Comparison of ENCODE assay signal across 9 mouse cellular contexts in genomic region chr2:32081296-32081929, GRCm38 (mm10). TPM values are rescaled to one million over a fixed set of nuclear protein-coding genes. Genes with fewer than 3 reads are reported as not detected.
DNase-seq lines count a peak whose midpoint lies in the region; ATAC-seq and TF ChIP-seq lines count a peak whose summit lies in the region.
"Had no signal": no experiment of that assay in that cellular context is flagged by ENCODE, and none has a peak within 500 bp of the region (broad histone marks: within the 10 kb centered on the region; RNA-seq: fewer than 3 reads in every experiment).

No protein-coding gene starts in this region.

- no peaks in the 10 kb centered on the region for H3K36me3 ChIP-seq in myocyte (ENCODE audit: control insufficient read depth, insufficient read depth)
- no peaks in the 10 kb centered on the region for H3K36me3 ChIP-seq in midbrain, embryonic 14.5 days (ENCODE audit: control insufficient read depth, insufficient read depth, low read length)
- H3K36me3 ChIP-seq: midbrain, embryonic 12.5 days had no signal

- no peaks in the 10 kb centered on the region for H3K79me2 ChIP-seq in myocyte (ENCODE audit: control insufficient read depth, insufficient read depth)

- no peak overlapping the region for H3ac ChIP-seq in myocyte (ENCODE audit: control insufficient read depth, insufficient read length)

- peaks cover 56% of the 10 kb centered on the region for H3K27me3 ChIP-seq in myocyte (ENCODE audit: control insufficient read depth, insufficient read depth, insufficient read length)
- H3K27me3 ChIP-seq in midbrain, embryonic 14.5 days (ENCODE audit: control insufficient read depth, insufficient read depth, low read length): peaks cover 30% of the 10 kb centered on the region

- peaks cover 5% of the 10 kb centered on the region for H3K4me1 ChIP-seq in cortical plate, adult 2 months (ENCODE audit: control insufficient read depth, insufficient read depth, low read length)
- peaks cover 13% of the 10 kb centered on the region for H3K4me1 ChIP-seq in midbrain, embryonic 14.5 days (ENCODE audit: control insufficient read depth, insufficient read depth, low read length)

- DNase-seq in layer of hippocampus, adult 2 months (ENCODE audit: low spot score in 2 of 2): no peak
- DNase-seq in layer of hippocampus, postnatal 25 days (ENCODE audit: extremely low spot score in 1 of 2, low spot score in 1 of 2): no peak
- DNase-seq in induced T-regulatory cell, adult 2 months (ENCODE audit: low read depth): peak; percentile 60
- no peak for DNase-seq in midbrain, embryonic 14.5 days
- no peak for DNase-seq in gastrocnemius, postnatal 4 days (ENCODE audit: low spot score in 2 of 2)
- DNase-seq in right cerebral cortex, postnatal 36 days (ENCODE audit: low spot score in 2 of 2): no peak

- H3K4me3 ChIP-seq in layer of hippocampus, adult 2 months: no peak overlapping the region
- peak overlapping the region; percentile 83; the same call in 1 of the 2 replicates for H3K4me3 ChIP-seq in cortical plate, adult 2 months (ENCODE audit: insufficient read depth, low read length)
- H3K4me3 ChIP-seq in myocyte: peak overlapping the region; percentile 16
- H3K4me3 ChIP-seq in midbrain, embryonic 14.5 days (replicated peaks; ENCODE audit: low read depth, low read length): no peak overlapping the region
- H3K4me3 ChIP-seq: midbrain, embryonic 12.5 days had no signal

- 83% methylated on average over 14 of the region's 14 CpGs for WGBS in midbrain, embryonic 14.5 days

- H3K9ac ChIP-seq in midbrain, embryonic 14.5 days (replicated peaks; ENCODE audit: low read length): no peak overlapping the region
- H3K9ac ChIP-seq: midbrain, embryonic 12.5 days had no signal

- ATAC-seq in midbrain, embryonic 14.5 days (ENCODE audit: low FRiP score, low TSS enrichment): no peak

- peak; percentile 38 for TF ChIP-seq CTCF in layer of hippocampus, adult 2 months (conservative IDR thresholded peaks at IDR 0.05)
- no peak for TF ChIP-seq CTCF in cortical plate, adult 2 months (IDR thresholded peaks at IDR 0.05; ENCODE audit: extremely low read depth, insufficient read depth, low read length)

- TF ChIP-seq POLR2A in cortical plate, adult 2 months (IDR thresholded peaks at IDR 0.05; ENCODE audit: extremely low read depth, insufficient read depth, low read length): no peak
- no peak for TF ChIP-seq POLR2A in myocyte (IDR thresholded peaks at IDR 0.05; ENCODE audit: insufficient read length, low read depth)

- peak overlapping the region; percentile 21 for H3K4me2 ChIP-seq in myocyte (ENCODE audit: low read depth)
- H3K4me2 ChIP-seq in midbrain, embryonic 14.5 days (ENCODE audit: low read length): no peak overlapping the region

- H3K9me3 ChIP-seq in midbrain, embryonic 14.5 days (ENCODE audit: control insufficient read depth, low read length): no peaks in the 10 kb centered on the region
- H3K9me3 ChIP-seq: midbrain, embryonic 12.5 days had no signal

- H3K27ac ChIP-seq in layer of hippocampus, adult 2 months: no peak overlapping the region
- no peak overlapping the region for H3K27ac ChIP-seq in cortical plate, adult 2 months (ENCODE audit: insufficient read depth, low read length)
- no peak overlapping the region for H3K27ac ChIP-seq in midbrain, embryonic 14.5 days (replicated peaks; ENCODE audit: low read depth, low read length)
- H3K27ac ChIP-seq: midbrain, embryonic 12.5 days had no signal

TF ChIP-seq in myocyte, 11 proteins besides CTCF, POLR2A, EP300 and RAD21:
- no peak for TF ChIP-seq SRF (IDR thresholded peaks at IDR 0.05; ENCODE audit: control insufficient read depth, insufficient read length, low read depth)
- no peak for TF ChIP-seq TCF3 (IDR thresholded peaks at IDR 0.05; ENCODE audit: insufficient read length, low read depth)
- TF ChIP-seq USF1 (IDR thresholded peaks at IDR 0.05; ENCODE audit: low read depth): no peak
- TF ChIP-seq MYOD1 (IDR thresholded peaks at IDR 0.05; ENCODE audit: control insufficient read depth in 1 of 3, insufficient read length in 2 of 3, low read depth in 2 of 3): peak in 1 of 3 experiments; percentile 60
- no peak for TF ChIP-seq TCF12 (IDR thresholded peaks at IDR 0.05; ENCODE audit: insufficient read depth, poor library complexity, severe bottlenecking)
- peak in 2 of 3 experiments; percentile 28 to 74 for TF ChIP-seq MYOG (IDR thresholded peaks at IDR 0.05; ENCODE audit: control insufficient read depth in 1 of 3, insufficient read depth in 1 of 3, insufficient read length in 2 of 3, low read depth in 2 of 3)

RNA-seq across cellular contexts. Expression of gene Fam78a, which starts 3.2 kb away (rescaled TPM):
- total RNA-seq in layer of hippocampus, adult 2 months (2021): 1 to 10 TPM; 3.6 to 6.0 TPM
- 1 to 10 TPM; 3.2 to 6.3 TPM for total RNA-seq in layer of hippocampus, postnatal 25 days (2021)
- 3.2 and 3.7 TPM in 2 replicates for polyA plus RNA-seq in cortical plate, adult 2 months (2012; rRNA removed)
- 4.7 TPM for polyA plus RNA-seq in myocyte (2012; fragmentation: generic; extraction: Trizol)
- polyA plus RNA-seq in midbrain, embryonic 14.5 days (2014; fragmentation: Nextera tagmentation; extraction: Ambion mirVana): 0.50 and 0.59 TPM in 2 replicates
- 10 to 100 TPM; 28.7 to 30.0 TPM for total RNA-seq in gastrocnemius, postnatal 4 days (2021)

RNA-seq across cellular contexts. Expression of gene Plpp7, which starts 13.9 kb away (rescaled TPM):
- total RNA-seq in layer of hippocampus, adult 2 months (2021): 10 to 100 TPM; 20.2 to 21.8 TPM
- total RNA-seq in layer of hippocampus, postnatal 25 days (2021): 10 to 100 TPM; 23.7 to 24.4 TPM
- 34.5 and 36.4 TPM in 2 replicates for polyA plus RNA-seq in cortical plate, adult 2 months (2012; rRNA removed)
- polyA plus RNA-seq in myocyte (2012; fragmentation: generic; extraction: Trizol): 60.6 TPM
- 21.6 and 24.4 TPM in 2 replicates for polyA plus RNA-seq in midbrain, embryonic 14.5 days (2014; fragmentation: Nextera tagmentation; extraction: Ambion mirVana)
- 10 to 100 TPM; 71.5 to 76.7 TPM for total RNA-seq in gastrocnemius, postnatal 4 days (2021)

Comparison
In these comparisons a context has a peak if more than half of its experiments do, and no peak if none do; other contexts are left out.
1. H3K4me3 ChIP-seq: peak in cortical plate, adult 2 months (single experiment) and myocyte (single experiment); none in layer of hippocampus, adult 2 months (single experiment) and midbrain, embryonic 14.5 days (single experiment).
2. RNA of gene Fam78a, which starts 3.2 kb away (total RNA-seq): 28.7 to 30.0 TPM in gastrocnemius, postnatal 4 days; 3.2 to 6.3 TPM in layer of hippocampus, postnatal 25 days and 3.6 to 6.0 TPM in layer of hippocampus, adult 2 months; every median in the first group is over 4 times any median in the second.